Mouse (Mus musculus) neural tube, embryonic 14.5 days (tissue): ENCODE results near the gene Calm1. TPM values are rescaled to one million over a fixed set of nuclear protein-coding genes. Genes with fewer than 3 reads are reported as not detected.

Experiments
- ATAC-seq: fragments of 200-750 bp; cut with Nextera tagmentation; 2 replicates; pipeline ENCODE4 v1.8.0; 2017; ENCODE audit warnings: low read depth, mild to moderate bottlenecking, moderate TSS enrichment, moderate library complexity
- H3K27ac ChIP-seq: fragments of 300-500 bp; sonication (generic); 2 replicates; pipeline ENCODE4 v1.5.1; 2014; ENCODE audit warnings: low read depth, mild to moderate bottlenecking, control low read depth, low read length, moderate library complexity, mixed read lengths
- H3K27me3 ChIP-seq: fragments of 300-500 bp; sonication (generic); 2 replicates; pipeline ENCODE4 v1.6.1; 2014; ENCODE audit warnings: low read length; ENCODE audit not compliant: control insufficient read depth, insufficient read depth
- H3K36me3 ChIP-seq: fragments of 300-500 bp; sonication (generic); 2 replicates; pipeline ENCODE4 v1.6.1; 2014; ENCODE audit warnings: low read length, mixed read lengths; ENCODE audit not compliant: control insufficient read depth, insufficient read depth
- H3K4me1 ChIP-seq: fragments of 300-500 bp; sonication (generic); 2 replicates; pipeline ENCODE4 v1.6.1; 2014; ENCODE audit warnings: low read length; ENCODE audit not compliant: control insufficient read depth, insufficient read depth
- H3K4me2 ChIP-seq: fragments of 300-500 bp; sonication (generic); 2 replicates; pipeline ENCODE4 v1.6.1; 2014; ENCODE audit warnings: mild to moderate bottlenecking, low read depth, low read length, control low read depth
- H3K4me3 ChIP-seq: fragments of 300-500 bp; sonication (generic); 2 replicates; pipeline ENCODE4 v1.5.1; 2014; ENCODE audit warnings: low read depth, low read length, control low read depth, mixed read lengths
- H3K9ac ChIP-seq: fragments of 300-500 bp; sonication (generic); replicated peaks from 2 replicates; pipeline ENCODE4 v1.6.1; 2014; ENCODE audit warnings: low read depth, mild to moderate bottlenecking, control low read depth, low read length, mixed read lengths
- H3K9me3 ChIP-seq: fragments of 300-500 bp; sonication (generic); 2 replicates; pipeline ENCODE4 v1.6.1; 2016; ENCODE audit warnings: low read length; ENCODE audit not compliant: control insufficient read depth
- WGBS: fragments of 180-500 bp; shearing (Covaris S2); extraction: QIAGEN DNeasy Blood & Tissue Kit; methylation state at CpG from one replicate; pipeline ENCODE4 v1.1.7; 2014; 5-methylcytosine and 5-hydroxymethylcytosine counted together
- polyA plus RNA-seq: library from polyadenylated mRNA; unstranded; fragments of >200 nt; fragmentation: Nextera tagmentation; extraction: Ambion mirVana; gene quantifications from 2 replicates; pipeline ENCODE4 v1.2.1, GENCODE M21; 2014

Gene Calm1
- polyA plus RNA-seq, 1 experiment from 2014 or later: 2,846 TPM

GRCm38 (mm10) chr12:100201838-100202237, 2.6 kb downstream of the Calm1 start:
- Histone ChIP-seq H3K27me3 (peaks cover 3% of the 10 kb centered on the region; the same call in 1 of the 2 replicates), H3K27ac (no peak overlapping the region), H3K9me3 (no peaks in the 10 kb centered on the region), H3K36me3 (peaks cover 45% of the 10 kb centered on the region), H3K4me1 (peaks cover 31% of the 10 kb centered on the region; the same call in 1 of the 2 replicates), H3K9ac (no peak overlapping the region; the same call in 1 of the 2 replicates), H3K4me3 (peak overlapping the region; percentile 99), H3K4me2 (peak overlapping the region; percentile 91)
- ATAC-seq: peak; percentile 69
- 1% methylated on average over 13 of the region's 13 CpGs for WGBS

GRCm38 (mm10) chr12:100203759-100204158, 4.5 kb downstream of the Calm1 start:
- ATAC-seq: no peak
- 57% methylated on average over 3 of the region's 3 CpGs for WGBS
- no peak overlapping the region for H3K27ac ChIP-seq

GRCm38 (mm10) chr12:100205156-100205555, 5.9 kb downstream of the Calm1 start:
- no peak for ATAC-seq
- H3K9me3 ChIP-seq: no peaks in the 10 kb centered on the region
- WGBS: 95% methylated on average over 8 of the region's 8 CpGs
- H3K4me3 ChIP-seq: no peak overlapping the region
- peaks cover 3% of the 10 kb centered on the region; the same call in 1 of the 2 replicates for H3K27me3 ChIP-seq
- H3K36me3 ChIP-seq: peaks cover 71% of the 10 kb centered on the region
- H3K9ac ChIP-seq: no peak overlapping the region
- H3K4me1 ChIP-seq: peaks cover 27% of the 10 kb centered on the region; the same call in 1 of the 2 replicates
- no peak overlapping the region for H3K27ac ChIP-seq
- no peak overlapping the region for H3K4me2 ChIP-seq

More at GRCm38 (mm10) chr12:100203759-100204158, 4.5 kb downstream of the Calm1 start:
- Histone ChIP-seq H3K9me3 (no peaks in the 10 kb centered on the region), H3K36me3 (peaks cover 63% of the 10 kb centered on the region), H3K27me3 (peaks cover 3% of the 10 kb centered on the region; the same call in 1 of the 2 replicates), H3K4me1 (peaks cover 29% of the 10 kb centered on the region; the same call in 1 of the 2 replicates), H3K4me3 (no peak overlapping the region), H3K9ac (no peak overlapping the region), H3K4me2 (no peak overlapping the region)

GRCm38 (mm10) chr12:100206521-100206920, 7.3 kb downstream of the Calm1 start:
- Histone ChIP-seq H3K4me1 (peaks cover 26% of the 10 kb centered on the region; the same call in 1 of the 2 replicates), H3K4me3 (no peak overlapping the region), H3K27ac (no peak overlapping the region), H3K9ac (no peak overlapping the region), H3K4me2 (no peak overlapping the region), H3K27me3 (no peaks in the 10 kb centered on the region), H3K36me3 (peaks cover 71% of the 10 kb centered on the region), H3K9me3 (no peaks in the 10 kb centered on the region)
- no peak for ATAC-seq
- 92% methylated on average over 3 of the region's 3 CpGs for WGBS

- Histone ChIP-seq H3K9ac (no peak overlapping the region), H3K36me3 (peaks cover 71% of the 10 kb centered on the region), H3K4me3 (no peak overlapping the region), H3K9me3 (no peaks in the 10 kb centered on the region), H3K27ac (no peak overlapping the region), H3K27me3 (no peaks in the 10 kb centered on the region), H3K4me2 (no peak overlapping the region), H3K4me1 (peaks cover 25% of the 10 kb centered on the region; the same call in 1 of the 2 replicates)
- WGBS: 65% methylated on average over 5 of the region's 5 CpGs
- ATAC-seq: no peak
These were observed 7.7 kb downstream of the Calm1 start for GRCm38 (mm10) chr12:100206926-100207325.

GRCm38 (mm10) chr12:100209701-100210478, 10.7 kb downstream of the Calm1 start:
- no peak overlapping the region for H3K9ac ChIP-seq
- H3K36me3 ChIP-seq: peaks cover 45% of the 10 kb centered on the region
- WGBS: 95% methylated on average over 10 of the region's 10 CpGs
- H3K27ac ChIP-seq: no peak overlapping the region
- no peaks in the 10 kb centered on the region for H3K9me3 ChIP-seq
- ATAC-seq: no peak
- H3K4me1 ChIP-seq: 0 out of 2 replicates have a peak, but pooled peaks cover 3% of the 10 kb centered on the region
- no peaks in the 10 kb centered on the region for H3K27me3 ChIP-seq
- H3K4me2 ChIP-seq: no peak overlapping the region
- H3K4me3 ChIP-seq: no peak overlapping the region

GRCm38 (mm10) chr12:100210973-100211372, 11.7 kb downstream of the Calm1 start:
- 0 out of 2 replicates have a peak, but pooled peaks cover 3% of the 10 kb centered on the region for H3K4me1 ChIP-seq
- H3K9me3 ChIP-seq: no peaks in the 10 kb centered on the region
- no peak overlapping the region for H3K9ac ChIP-seq
- peaks cover 35% of the 10 kb centered on the region for H3K36me3 ChIP-seq
- H3K27me3 ChIP-seq: no peaks in the 10 kb centered on the region
- no peak overlapping the region for H3K4me2 ChIP-seq
- ATAC-seq: no peak
- 42% methylated on average over 5 of the region's 5 CpGs for WGBS
- no peak overlapping the region for H3K4me3 ChIP-seq
- H3K27ac ChIP-seq: no peak overlapping the region

GRCm38 (mm10) chr12:100211453-100212185, 12.4 kb downstream of the Calm1 start:
- 89% methylated on average over 5 of the region's 5 CpGs for WGBS
- no peak overlapping the region for H3K27ac ChIP-seq
- no peak overlapping the region for H3K4me3 ChIP-seq
- no peak overlapping the region for H3K4me2 ChIP-seq
- H3K9me3 ChIP-seq: no peaks in the 10 kb centered on the region
- H3K27me3 ChIP-seq: no peaks in the 10 kb centered on the region
- no peak overlapping the region for H3K9ac ChIP-seq
- no peak for ATAC-seq
- H3K4me1 ChIP-seq: 0 out of 2 replicates have a peak, but pooled peaks cover 3% of the 10 kb centered on the region
- peaks cover 28% of the 10 kb centered on the region for H3K36me3 ChIP-seq
